Mouse (Mus musculus) T-helper 17 cell (primary cell): ENCODE data around the gene Dhrs11.

Experiments
- in situ Hi-C, 2 experiments: fragments of 300-600 bp; cut with MboI, MseI; formaldehyde crosslinking; loops; 1 replicate in 1 of 2; 2 replicates in 1 of 2; pipeline ENCODE4 v1.15.1; 2025; ENCODE audit warnings: high pct_unique_total_duplicates in 2 of 2

Gene Dhrs11

DNA sequence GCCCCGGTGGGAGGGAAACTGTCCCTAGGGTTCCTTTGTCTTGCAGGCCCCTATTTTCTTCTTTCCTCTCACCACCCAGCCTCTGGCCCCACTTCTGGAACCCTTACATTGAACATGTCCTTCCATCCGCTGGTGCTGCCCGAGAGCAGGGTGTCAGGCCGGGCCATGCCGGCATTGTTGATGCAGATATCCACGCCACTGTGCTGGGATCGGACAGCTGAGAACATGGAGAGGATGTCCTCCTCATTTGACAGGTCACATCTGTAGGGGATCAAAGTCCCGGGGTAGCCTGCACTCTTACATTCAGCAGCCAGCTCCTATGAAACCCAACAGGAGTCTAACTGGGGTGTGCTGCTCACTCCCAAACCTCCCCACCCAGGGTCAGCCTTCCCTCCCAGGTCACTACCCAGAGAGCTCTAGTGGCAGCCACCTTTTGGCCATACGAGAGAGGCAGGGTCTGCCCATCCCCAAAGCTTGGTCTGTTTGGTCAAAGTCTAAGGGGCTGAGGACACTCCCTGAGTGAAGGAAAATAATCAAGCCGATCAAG is 3.5 kb downstream of the Dhrs11 start:
- in situ Hi-C loops, result no loop called here

DNA sequence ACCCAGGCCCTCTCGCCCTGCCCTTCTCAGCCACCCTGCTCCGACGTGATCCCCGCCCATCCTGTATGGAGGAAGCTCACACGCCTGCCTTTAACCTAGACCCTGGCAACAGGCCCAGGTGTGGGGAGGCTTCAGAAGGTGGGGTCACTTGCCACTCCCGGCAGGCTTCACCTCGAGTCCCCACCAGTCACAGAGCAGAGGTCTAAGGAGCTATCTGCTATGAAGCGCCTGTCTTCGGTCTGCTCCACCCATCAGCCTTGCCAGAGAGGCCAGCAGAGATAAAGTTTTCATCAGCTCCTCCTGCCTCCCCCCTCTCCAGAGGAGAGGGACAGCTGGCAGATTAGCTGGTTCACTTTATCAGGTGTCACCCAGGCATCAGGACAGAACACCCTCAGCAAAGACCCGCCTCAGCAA is 5.3 kb downstream of the Dhrs11 start:
- in situ Hi-C loops, result no loop called here

DNA sequence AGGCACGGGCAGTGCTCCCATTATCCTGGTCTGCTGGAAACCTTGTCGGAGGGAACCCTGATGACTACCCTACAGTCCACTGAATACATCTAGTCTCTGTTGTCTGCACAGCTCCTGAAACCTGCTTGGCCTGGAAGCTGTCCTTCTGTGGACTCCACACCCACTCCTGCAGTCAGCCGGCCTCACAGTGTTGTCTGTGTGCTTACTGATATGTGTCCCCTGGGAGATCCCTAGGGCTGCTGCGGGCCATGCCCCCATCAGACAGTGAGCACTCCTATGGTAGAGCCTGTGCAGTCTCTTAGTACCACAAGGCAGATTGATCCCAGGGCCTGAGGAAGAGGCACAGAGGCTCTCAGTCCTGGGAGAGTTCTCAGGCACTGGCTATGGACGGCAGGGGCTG is 6.3 kb downstream of the Dhrs11 start:
- in situ Hi-C loops, result no loop called here

DNA sequence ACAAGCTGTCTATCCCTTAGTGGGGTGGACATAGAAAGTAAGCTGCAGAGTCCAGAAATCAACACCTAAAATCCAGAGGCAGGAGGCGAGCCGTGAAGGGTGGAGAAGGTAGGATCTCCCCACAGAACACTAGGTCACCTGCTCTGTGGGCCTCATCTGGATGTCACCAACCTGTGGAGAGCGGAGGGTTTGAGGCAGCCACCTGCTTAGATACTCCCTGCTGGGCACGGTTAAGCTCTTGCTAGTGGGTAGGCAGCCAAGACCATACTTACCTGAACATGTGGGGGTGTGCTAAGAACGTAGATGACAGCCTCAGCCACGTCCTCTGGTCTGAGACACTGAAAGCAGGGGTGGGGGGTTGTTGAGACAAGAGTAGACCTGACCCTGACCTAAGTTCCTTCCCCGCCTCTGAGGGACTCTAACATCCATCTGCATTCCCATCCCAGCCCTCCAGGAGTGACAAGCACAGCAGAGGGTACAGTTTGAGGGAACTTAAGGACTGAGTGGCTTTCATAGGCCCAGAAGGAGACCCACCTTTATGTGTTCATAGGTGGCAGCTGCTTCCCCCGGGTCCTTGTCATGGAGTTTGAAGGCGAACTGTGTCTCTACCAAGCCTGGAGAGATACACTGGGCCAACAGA is 7.5 kb downstream of the Dhrs11 start:
- in situ Hi-C loops, result no loop called here

DNA sequence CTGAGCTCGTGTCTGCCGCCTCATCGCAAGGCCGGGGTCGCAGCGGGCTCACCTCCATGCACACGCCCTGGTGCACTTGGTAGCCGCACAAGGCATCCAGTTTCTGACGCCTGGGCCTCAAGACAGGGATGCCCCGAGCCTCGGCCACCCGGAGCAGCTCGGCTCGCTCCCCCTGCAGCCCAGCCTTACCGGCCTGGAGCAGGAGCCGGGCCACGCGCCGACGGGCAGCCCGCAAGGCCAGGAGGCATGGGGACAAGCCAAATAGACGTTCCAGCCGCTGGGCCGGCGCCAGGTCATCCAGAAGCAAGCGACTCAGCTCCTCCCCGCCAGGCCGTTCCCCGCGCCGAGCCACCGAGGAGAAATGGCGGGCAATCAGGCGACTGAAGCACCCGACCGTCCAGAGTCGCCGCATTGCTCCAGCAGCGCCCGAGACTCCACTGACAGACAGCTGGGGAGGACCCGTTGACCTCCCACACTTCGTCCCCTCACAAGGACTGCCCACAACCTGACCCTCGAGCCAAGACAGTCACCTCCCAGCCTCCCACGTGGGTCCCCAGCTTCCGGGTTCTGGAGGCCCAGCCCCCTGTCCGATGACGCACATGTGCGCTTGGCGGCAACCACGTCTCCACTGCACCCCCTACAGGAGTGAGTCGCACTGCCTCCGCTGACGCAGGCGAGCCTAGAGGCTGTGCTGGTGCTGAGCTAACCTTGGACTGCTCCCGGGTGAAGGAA is 9.7 kb downstream of the Dhrs11 start, which contains the start of gene Mrm1:
Gene Mrm1, minus strand, starts transcription at position 555 of the 732 bp plus-strand sequence.
- in situ Hi-C loops, result loop anchor here in 1 of 2 experiments (10.0 kb wide), 1 partner anchor 304 kb away; the partner anchor contains the start of gene Aatf

DNA sequence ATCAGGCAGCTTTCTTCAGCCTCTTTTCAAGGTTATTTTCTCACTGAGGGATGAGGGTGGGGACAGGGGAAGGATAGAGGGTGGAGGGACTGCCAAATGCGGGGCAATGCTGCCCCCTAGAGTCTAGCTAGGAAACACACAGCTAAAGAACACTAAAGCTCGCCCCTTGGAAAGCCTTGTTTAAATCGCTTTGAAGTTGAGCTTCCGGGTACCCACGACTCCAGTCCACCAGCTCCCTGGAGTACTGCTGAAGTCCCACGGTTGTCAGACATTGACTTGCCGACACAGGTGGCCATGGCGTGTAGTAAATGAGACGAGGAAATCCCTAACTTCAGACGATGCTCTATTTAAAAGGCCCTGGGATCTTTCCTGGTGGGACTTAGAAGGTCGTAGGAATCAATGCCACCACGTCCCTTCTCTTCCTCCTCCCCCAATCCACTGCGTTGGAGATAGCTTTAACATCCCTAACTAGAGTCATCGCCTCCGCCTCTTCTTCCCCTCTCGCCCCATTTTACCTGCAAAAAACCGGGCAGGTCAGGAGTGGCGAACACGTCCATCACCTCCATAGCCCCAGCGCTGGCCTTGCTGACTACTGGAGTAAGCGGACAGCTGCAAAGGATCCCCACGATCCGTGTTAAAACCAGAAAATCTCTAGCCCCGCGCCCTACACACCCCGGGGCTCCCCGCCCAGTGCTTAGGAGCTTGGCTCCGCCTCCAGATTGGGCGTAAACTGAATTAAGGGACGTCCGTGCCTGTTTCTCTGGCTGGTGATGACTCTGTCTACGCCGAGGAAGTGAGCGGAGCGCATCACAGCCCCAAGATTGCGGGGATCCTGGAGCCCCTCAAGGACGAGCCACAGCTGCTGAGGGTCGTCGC is 10.5 kb downstream of the Dhrs11 start:
- in situ Hi-C loops, result loop anchor here in 1 of 2 experiments (10.0 kb wide), 1 partner anchor 304 kb away; the partner anchor contains the start of gene Aatf

DNA sequence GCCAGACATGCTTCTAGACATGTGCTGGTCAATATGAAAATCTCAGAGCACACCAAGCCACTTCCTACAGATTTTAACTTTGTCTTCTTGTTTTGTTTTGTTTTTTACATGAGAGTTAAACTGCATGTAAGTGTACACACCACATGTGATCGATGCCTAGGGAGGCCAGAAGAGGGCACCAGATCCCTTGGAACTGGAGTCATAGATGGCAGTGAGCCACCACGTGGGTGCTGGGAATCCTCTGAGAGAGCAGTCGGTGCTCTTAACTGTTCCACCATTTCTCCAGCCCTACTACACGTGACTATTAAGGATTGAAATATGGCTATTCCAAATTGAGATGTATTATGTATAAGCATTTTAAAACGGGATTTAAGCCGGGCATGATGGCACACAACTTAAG is 11.4 kb downstream of the Dhrs11 start:
- in situ Hi-C loops, result loop anchor here in 1 of 2 experiments (10.0 kb wide), 1 partner anchor 303 kb away; the partner anchor contains the start of gene Aatf

DNA sequence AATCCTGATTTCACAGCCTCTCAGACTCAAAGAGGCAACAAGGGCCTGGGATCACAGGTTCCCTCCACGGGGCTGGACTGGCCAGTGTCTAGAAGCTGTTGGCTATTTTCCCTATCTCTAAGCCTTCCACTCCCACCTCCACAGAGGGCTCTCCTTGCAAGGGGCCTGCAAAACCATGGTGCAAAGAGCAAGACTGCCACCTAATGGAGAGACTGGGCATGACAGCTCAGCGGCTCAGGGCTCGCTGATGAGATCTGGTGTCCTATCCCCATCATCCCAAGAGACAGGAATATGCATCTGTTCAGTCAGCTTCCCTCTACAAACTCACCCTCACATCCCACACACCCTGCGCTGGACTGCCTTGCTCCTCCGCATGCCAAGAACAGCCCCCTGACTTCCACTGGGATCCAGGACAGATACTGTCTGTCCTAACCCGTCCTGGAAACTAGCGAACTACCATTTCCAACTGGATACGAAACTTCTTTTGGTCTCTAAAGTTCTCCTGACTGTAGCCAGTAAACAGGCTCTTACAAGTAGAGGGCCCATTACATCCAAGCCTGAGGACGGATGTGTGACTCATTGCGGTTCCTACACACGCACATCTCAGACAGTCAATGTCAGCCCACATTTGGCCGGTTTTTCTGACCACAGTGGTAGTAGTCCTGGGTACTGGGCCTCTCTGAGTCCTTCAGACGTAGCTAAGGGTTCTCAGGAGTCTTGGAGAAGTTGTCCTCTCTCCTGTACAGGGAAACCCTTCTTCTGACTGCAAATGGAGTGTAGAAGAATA is 14.9 kb downstream of the Dhrs11 start:
- in situ Hi-C loops, result loop anchor here in 1 of 2 experiments (10.0 kb wide), 1 partner anchor 299 kb away; the partner anchor contains the start of gene Aatf

DNA sequence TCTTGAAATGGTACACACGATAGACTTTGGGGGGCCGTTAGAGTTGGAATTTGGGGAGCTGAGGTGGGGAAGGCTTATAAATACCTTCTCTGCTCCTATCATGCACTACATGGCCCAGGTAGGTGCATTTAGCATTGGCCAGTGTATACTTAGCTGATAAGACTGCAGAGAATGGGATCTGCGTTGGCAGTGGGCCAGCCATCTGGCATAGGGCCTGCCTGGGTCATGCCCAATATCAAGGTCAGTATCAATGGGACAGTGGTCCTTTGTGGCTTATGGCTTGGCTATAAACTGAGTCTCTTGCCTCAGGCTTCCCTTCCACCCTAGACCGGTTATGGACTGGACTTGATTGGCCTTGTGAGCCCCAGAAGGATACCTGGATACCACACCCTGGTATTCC is 24.4 kb downstream of the Dhrs11 start:
- in situ Hi-C loops, result loop anchor here in 1 of 2 experiments (10.0 kb wide), 1 partner anchor 680 kb away; the partner anchor contains the start of genes Acaca and Tada2a

DNA sequence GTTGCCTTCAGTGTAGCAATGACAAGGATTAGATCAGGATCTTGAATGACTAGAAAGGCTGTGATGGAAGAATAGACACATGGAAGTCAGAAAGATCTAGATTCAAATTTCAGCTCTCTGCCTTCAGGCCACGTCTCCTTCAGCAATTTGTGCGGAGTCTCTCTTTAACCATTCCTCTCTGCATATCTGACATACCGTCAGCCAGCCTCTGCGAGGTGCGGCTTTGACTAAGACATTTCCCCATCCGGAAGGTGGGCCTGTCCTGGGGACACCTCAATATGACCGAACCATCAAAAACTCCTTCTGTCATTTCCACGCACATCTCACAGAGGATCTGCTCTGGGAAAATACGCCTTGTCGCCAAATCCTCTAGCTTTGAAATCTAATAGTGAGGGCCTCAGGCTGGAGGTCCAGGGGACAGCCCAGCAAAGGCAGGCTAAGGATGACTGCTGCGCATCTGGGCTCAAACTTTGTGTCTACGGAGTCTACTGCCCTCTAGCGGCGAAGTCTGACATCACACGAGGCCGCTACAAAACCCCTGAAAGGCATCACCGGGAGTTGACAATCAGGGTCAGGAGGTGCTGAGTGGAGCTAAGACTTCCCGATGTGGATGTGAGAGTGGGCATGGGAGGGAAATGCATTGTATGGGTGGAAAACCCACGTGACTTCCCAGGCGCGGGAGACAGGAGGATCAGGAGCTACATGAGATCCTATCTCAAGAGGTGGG is 31.0 kb downstream of the Dhrs11 start:
- in situ Hi-C loops, result loop anchor here (5.0 to 10.0 kb wide), 2 partner anchors 373 to 375 kb away; no protein-coding TSS in a partner anchor

DNA sequence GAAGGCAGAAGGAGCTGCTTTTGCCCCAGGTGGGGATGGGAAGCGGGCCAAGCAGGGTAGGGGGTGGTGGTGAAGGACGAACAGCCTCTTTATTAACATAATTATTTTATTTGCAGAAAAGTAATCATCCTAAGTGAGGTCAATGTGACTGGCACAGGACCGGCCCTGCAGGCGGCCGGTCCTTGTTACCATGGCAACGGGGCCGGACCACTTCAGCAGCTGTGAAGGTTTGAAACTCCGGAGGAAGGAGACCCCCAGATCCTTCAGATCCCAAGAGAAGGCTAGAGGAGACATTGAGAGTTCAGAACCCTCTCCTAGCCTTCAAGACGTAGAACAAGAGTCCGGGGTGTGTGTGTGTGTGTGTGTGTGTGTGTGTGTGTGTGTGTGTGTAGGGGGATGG is 31.8 kb downstream of the Dhrs11 start:
- in situ Hi-C loops, result loop anchor here (5.0 to 10.0 kb wide), 2 partner anchors 372 to 375 kb away; no protein-coding TSS in a partner anchor

DNA sequence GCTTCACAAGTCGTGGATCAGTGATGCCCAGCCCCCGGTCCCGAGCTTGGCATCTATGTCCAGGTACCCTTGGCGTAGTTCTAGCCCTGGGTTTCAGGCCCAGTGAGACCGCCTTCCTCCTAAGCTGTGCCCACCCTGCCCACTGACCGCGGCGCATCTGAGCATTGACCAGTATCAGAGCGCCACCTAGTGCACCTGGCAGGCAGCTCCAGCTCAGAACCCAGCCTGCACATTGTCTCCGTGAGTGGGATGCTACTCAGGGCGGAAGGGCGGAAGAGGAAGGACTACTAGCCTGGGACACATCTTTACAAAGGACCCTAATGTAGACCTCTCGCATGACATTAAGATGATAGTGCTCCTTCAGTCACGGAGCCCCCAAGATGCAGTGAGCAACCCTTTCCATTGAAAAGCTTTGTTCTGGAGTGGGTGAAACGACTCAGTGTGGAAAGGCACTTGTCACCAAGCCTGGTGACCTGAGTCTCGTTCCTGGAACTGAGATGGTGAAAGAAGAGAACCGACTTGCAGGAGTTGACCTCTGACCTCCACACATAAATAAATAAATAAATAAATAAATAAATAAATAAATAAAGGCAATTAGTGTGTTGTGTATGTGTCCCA is 34.2 kb downstream of the Dhrs11 start:
- in situ Hi-C loops, result loop anchor here (5.0 to 10.0 kb wide), 2 partner anchors 370 to 372 kb away; no protein-coding TSS in a partner anchor

DNA sequence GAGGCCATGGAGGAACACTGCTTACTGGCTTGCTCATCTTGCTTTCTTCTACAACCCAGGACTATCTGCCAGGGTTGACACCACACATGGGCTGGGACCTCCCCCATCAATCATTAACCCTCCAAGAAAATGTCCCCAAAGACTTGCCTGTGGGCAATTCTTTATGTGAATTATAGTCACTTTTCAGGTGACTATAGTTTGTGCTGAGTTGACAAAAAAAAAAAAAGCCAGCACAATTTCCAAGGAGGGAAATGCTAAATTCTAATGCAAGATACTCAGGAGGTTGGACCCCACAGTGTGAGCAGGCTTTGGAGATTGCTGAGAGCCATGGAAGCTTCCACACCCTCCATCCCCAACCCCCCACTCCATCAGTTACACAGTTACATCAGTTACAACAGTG is 35.2 kb downstream of the Dhrs11 start:
- in situ Hi-C loops, result loop anchor here in 1 of 2 experiments (10.0 kb wide), 1 partner anchor 369 kb away; no protein-coding TSS in a partner anchor

DNA sequence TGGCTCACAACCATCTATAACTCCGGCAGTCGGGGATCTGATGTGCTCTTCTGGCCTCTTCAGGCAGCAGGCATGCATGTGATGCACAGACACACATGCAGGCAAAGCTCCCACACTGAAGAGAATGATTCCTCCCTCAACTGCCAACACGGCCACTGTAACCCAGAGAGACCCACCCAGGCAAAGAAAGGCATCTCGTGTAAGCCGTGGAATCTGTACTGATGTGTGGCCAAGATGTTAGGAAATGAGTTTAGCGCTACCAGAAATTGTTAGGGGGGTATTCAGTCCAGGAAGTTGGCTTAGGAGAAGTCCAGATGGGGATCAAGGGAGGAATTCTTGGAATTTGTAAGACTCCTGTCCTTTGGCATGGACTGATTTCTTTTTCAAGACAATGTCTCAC is 38.4 kb downstream of the Dhrs11 start:
- in situ Hi-C loops, result loop anchor here in 1 of 2 experiments (10.0 kb wide), 1 partner anchor 366 kb away; no protein-coding TSS in a partner anchor

DNA sequence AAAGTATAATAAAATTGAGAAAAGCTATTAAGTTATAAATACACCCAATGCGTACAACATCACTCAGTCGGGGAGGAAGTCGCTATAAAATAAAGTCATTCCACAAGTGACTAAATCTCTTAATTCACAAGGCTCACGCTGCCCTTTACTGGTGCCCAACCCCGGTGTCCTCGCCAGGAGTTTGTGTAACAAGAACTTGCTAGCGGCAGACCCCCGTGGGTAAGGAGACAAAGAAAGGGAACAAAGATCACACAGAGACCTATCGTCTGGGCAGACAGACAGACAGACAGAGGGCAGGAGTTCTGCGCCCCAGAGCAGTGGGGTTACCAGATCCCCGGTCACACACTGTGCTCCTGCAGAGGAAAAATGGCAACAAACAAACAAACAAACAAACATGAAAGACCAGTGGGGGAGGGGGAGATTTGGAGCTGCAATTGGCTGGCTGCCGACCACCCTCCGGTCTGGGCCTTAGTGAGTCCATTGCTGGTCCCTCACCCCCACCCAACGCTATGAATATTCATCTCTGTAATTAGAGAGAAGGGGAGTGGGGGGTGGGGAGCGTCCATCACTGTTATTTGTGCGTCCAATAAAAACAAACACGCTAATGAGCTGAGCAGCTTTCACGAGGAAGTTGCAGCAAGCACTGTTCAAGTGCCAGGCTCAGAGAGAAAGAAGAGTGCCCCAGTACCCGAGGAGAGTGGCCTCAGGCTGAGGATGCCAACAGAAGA is 48.5 kb downstream of the Dhrs11 start:
- in situ Hi-C loops, result no loop called here

DNA sequence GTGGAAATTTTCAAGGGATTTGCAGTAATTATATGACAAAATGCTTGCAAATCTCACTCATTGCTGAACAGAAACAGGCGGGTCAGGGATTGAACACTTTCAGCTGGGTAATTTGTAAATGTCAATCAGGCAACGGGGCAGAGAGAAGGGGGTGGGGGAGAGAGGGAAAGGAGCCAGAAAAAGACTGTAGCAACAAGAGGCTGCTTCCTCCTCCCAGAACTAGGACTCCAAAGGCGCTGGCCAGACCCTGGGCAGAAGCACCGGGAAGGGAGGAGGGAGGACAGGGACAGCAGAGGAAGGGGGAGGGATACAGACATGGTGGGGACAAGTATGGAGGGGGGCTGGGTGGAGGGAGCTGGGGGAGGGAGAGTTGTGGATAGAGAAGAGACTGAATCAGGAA is 53.2 kb downstream of the Dhrs11 start:
- in situ Hi-C loops, result no loop called here

DNA sequence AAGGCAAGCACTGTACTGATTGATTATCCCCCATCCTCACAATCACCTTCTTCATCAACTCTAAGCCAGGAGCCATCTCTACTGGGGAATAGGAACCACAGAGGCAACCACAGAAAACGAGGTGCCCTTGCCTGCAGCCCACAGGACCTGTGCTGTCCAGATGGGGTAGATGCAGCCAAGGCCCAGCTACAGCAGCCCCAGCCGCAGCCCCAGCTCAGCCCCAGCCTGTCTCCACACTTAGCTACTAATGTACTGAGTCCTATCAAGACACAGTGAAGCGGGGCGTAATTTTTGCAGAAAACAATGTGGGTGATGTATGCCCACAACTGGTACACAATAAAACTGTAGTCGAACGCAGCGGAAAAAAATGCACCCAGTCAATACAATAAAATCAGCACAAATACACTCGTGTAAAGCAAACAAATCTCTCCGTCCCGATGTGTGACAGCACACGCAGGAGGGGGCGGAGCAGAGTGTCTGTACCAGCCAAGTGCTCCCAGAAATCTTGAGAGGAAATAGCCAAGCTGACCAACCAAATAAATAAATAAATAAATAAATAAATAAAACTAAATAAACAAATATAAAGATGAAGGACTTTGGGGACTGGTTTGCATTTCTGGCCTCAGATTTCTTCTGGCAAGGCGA is 53.8 kb downstream of the Dhrs11 start:
- in situ Hi-C loops, result no loop called here
